Mouse (Mus musculus): ENCODE results near the gene Cxcl9. TPM values are rescaled to one million over a fixed set of nuclear protein-coding genes. Genes with fewer than 3 reads are reported as not detected.

Cxcl9 gene
- polyA plus RNA-seq (2015; fragmentation: Nextera tagmentation; extraction: Ambion mirVana) = not detected in 2 replicates

GRCm38 (mm10) chr5:92327929-92328328 is at the start of gene Cxcl9:
Cxcl9 (minus strand) TSS chr5:92328079.
- 80% methylated on average over 7 of the region's 7 CpGs for WGBS
- peaks cover 5% of the 10 kb centered on the region; the same call in 1 of the 2 replicates for H3K4me1 ChIP-seq
- no peak within 1 kb of the TSS for H3K9ac ChIP-seq
- no peak within 1 kb of the TSS for H3K4me3 ChIP-seq (replicated peaks)
- H3K9me3 ChIP-seq (replicated peaks) = no peaks in the 10 kb centered on the region
- ATAC-seq (replicated peaks; ENCODE audit: low FRiP score) = no peak
- H3K27ac ChIP-seq = no peak within 1 kb of the TSS
- no peak within 1 kb of the TSS for H3K4me2 ChIP-seq
- H3K27me3 ChIP-seq = no peaks in the 10 kb centered on the region
- no peaks in the 10 kb centered on the region for H3K36me3 ChIP-seq

- Histone ChIP-seq H3K27ac (0 out of 2 replicates have a peak overlapping the region, but pooled peaks have one; percentile 14), H3K4me3 (replicated peaks) (no peak overlapping the region), H3K27me3 (no peaks in the 10 kb centered on the region), H3K4me1 (peaks cover 19% of the 10 kb centered on the region), H3K36me3 (no peaks in the 10 kb centered on the region), H3K9me3 (replicated peaks) (no peaks in the 10 kb centered on the region), H3K9ac (no peak overlapping the region), H3K4me2 (0 out of 2 replicates have a peak overlapping the region, but pooled peaks have one; percentile 10)
- WGBS = 32% methylated on average over 13 of the region's 13 CpGs
- ATAC-seq (replicated peaks; ENCODE audit: low FRiP score) = no peak
These were observed 49.0 kb upstream of the Cxcl9 start for GRCm38 (mm10) chr5:92376795-92377405.

GRCm38 (mm10) chr5:92375368-92375767 is 47.5 kb upstream of the Cxcl9 start:
- no peaks in the 10 kb centered on the region for H3K27me3 ChIP-seq
- ATAC-seq (replicated peaks; ENCODE audit: low FRiP score) = no peak
- peak overlapping the region; percentile 15; the same call in 1 of the 2 replicates for H3K4me2 ChIP-seq
- peak overlapping the region; percentile 82 for H3K27ac ChIP-seq
- H3K4me3 ChIP-seq (replicated peaks) = no peak overlapping the region
- H3K9ac ChIP-seq = no peak overlapping the region
- no peaks in the 10 kb centered on the region for H3K36me3 ChIP-seq
- WGBS = 65% methylated on average over 17 of the region's 17 CpGs
- no peaks in the 10 kb centered on the region for H3K9me3 ChIP-seq (replicated peaks)
- peaks cover 24% of the 10 kb centered on the region for H3K4me1 ChIP-seq

- peaks cover 24% of the 10 kb centered on the region for H3K4me1 ChIP-seq
- H3K4me3 ChIP-seq (replicated peaks) = no peak overlapping the region
- ATAC-seq (replicated peaks; ENCODE audit: low FRiP score) = no peak; the same call in 1 of the 2 replicates
- H3K27me3 ChIP-seq = no peaks in the 10 kb centered on the region
- H3K4me2 ChIP-seq = no peak overlapping the region
- no peaks in the 10 kb centered on the region for H3K9me3 ChIP-seq (replicated peaks)
- H3K36me3 ChIP-seq = no peaks in the 10 kb centered on the region
- H3K27ac ChIP-seq = peak overlapping the region; percentile 82
- WGBS = 32% methylated on average over 6 of the region's 6 CpGs
- no peak overlapping the region for H3K9ac ChIP-seq
These were observed 46.9 kb upstream of the Cxcl9 start for GRCm38 (mm10) chr5:92374721-92375142.

GRCm38 (mm10) chr5:92372605-92373004 is 44.7 kb upstream of the Cxcl9 start:
- Histone ChIP-seq H3K9me3 (replicated peaks) (no peaks in the 10 kb centered on the region), H3K4me2 (no peak overlapping the region), H3K4me3 (replicated peaks) (no peak overlapping the region), H3K9ac (no peak overlapping the region), H3K27me3 (no peaks in the 10 kb centered on the region), H3K36me3 (no peaks in the 10 kb centered on the region), H3K27ac (no peak overlapping the region), H3K4me1 (peaks cover 35% of the 10 kb centered on the region)
- WGBS = 49% methylated on average over 2 of the region's 2 CpGs
- ATAC-seq (replicated peaks; ENCODE audit: low FRiP score) = no peak

- 80% methylated on average over 14 of the region's 14 CpGs for WGBS
- no peak for ATAC-seq (replicated peaks; ENCODE audit: low FRiP score)
- no peaks in the 10 kb centered on the region for H3K27me3 ChIP-seq
- H3K27ac ChIP-seq = no peak overlapping the region
- H3K4me3 ChIP-seq (replicated peaks) = no peak overlapping the region
- H3K9me3 ChIP-seq (replicated peaks) = no peaks in the 10 kb centered on the region
- H3K9ac ChIP-seq = no peak overlapping the region
- H3K4me2 ChIP-seq = no peak overlapping the region
- peaks cover 29% of the 10 kb centered on the region for H3K4me1 ChIP-seq
- no peaks in the 10 kb centered on the region for H3K36me3 ChIP-seq
These were observed 43.6 kb upstream of the Cxcl9 start for GRCm38 (mm10) chr5:92371361-92371976.

- H3K27me3 ChIP-seq = no peaks in the 10 kb centered on the region
- H3K27ac ChIP-seq = no peak overlapping the region
- 72% methylated on average over 6 of the region's 6 CpGs for WGBS
- ATAC-seq (replicated peaks; ENCODE audit: low FRiP score) = no peak
- no peak overlapping the region for H3K4me3 ChIP-seq (replicated peaks)
- no peaks in the 10 kb centered on the region for H3K9me3 ChIP-seq (replicated peaks)
- H3K36me3 ChIP-seq = no peaks in the 10 kb centered on the region
- peaks cover 26% of the 10 kb centered on the region for H3K4me1 ChIP-seq
- H3K9ac ChIP-seq = no peak overlapping the region
- H3K4me2 ChIP-seq = no peak overlapping the region
These were observed 43.0 kb upstream of the Cxcl9 start for GRCm38 (mm10) chr5:92370891-92371290.

GRCm38 (mm10) chr5:92370392-92370791 is 42.5 kb upstream of the Cxcl9 start:
- no peaks in the 10 kb centered on the region for H3K9me3 ChIP-seq (replicated peaks)
- no peaks in the 10 kb centered on the region for H3K27me3 ChIP-seq
- H3K4me2 ChIP-seq = no peak overlapping the region
- 71% methylated on average over 6 of the region's 6 CpGs for WGBS
- peaks cover 21% of the 10 kb centered on the region for H3K4me1 ChIP-seq
- no peaks in the 10 kb centered on the region for H3K36me3 ChIP-seq
- ATAC-seq (replicated peaks; ENCODE audit: low FRiP score) = no peak
- no peak overlapping the region for H3K9ac ChIP-seq
- no peak overlapping the region for H3K27ac ChIP-seq
- H3K4me3 ChIP-seq (replicated peaks) = no peak overlapping the region

- H3K9me3 ChIP-seq (replicated peaks) = no peaks in the 10 kb centered on the region
- no peaks in the 10 kb centered on the region for H3K36me3 ChIP-seq
- ATAC-seq (replicated peaks; ENCODE audit: low FRiP score) = peak; percentile 83
- H3K9ac ChIP-seq = no peak overlapping the region
- H3K4me1 ChIP-seq = peaks cover 18% of the 10 kb centered on the region; the same call in 1 of the 2 replicates
- no peak overlapping the region for H3K4me2 ChIP-seq
- H3K27ac ChIP-seq = no peak overlapping the region
- H3K27me3 ChIP-seq = no peaks in the 10 kb centered on the region
- no peak overlapping the region for H3K4me3 ChIP-seq (replicated peaks)
- 59% methylated on average over 13 of the region's 13 CpGs for WGBS
These were observed 41.5 kb upstream of the Cxcl9 start for GRCm38 (mm10) chr5:92369151-92369994.

- peak overlapping the region; percentile 56; the same call in 1 of the 2 replicates for H3K27ac ChIP-seq
- H3K36me3 ChIP-seq = no peaks in the 10 kb centered on the region
- no peaks in the 10 kb centered on the region for H3K9me3 ChIP-seq (replicated peaks)
- no peak overlapping the region for H3K4me2 ChIP-seq
- 0 out of 2 replicates have a peak, but pooled peaks cover 4% of the 10 kb centered on the region for H3K27me3 ChIP-seq
- WGBS = 69% methylated on average over 10 of the region's 10 CpGs
- H3K4me3 ChIP-seq (replicated peaks) = no peak overlapping the region
- no peak for ATAC-seq (replicated peaks; ENCODE audit: low FRiP score)
- peaks cover 18% of the 10 kb centered on the region; the same call in 1 of the 2 replicates for H3K4me1 ChIP-seq
- H3K9ac ChIP-seq = no peak overlapping the region
These were observed 40.5 kb upstream of the Cxcl9 start for GRCm38 (mm10) chr5:92368392-92368791.

- peaks cover 16% of the 10 kb centered on the region; the same call in 1 of the 2 replicates for H3K4me1 ChIP-seq
- H3K9me3 ChIP-seq (replicated peaks) = no peaks in the 10 kb centered on the region
- ATAC-seq (replicated peaks; ENCODE audit: low FRiP score) = no peak
- H3K27me3 ChIP-seq = 0 out of 2 replicates have a peak, but pooled peaks cover 4% of the 10 kb centered on the region
- no peak overlapping the region for H3K4me3 ChIP-seq (replicated peaks)
- 42% methylated on average over 6 of the region's 6 CpGs for WGBS
- H3K27ac ChIP-seq = no peak overlapping the region
- H3K4me2 ChIP-seq = no peak overlapping the region
- H3K9ac ChIP-seq = no peak overlapping the region
- H3K36me3 ChIP-seq = no peaks in the 10 kb centered on the region
These were observed 38.7 kb upstream of the Cxcl9 start for GRCm38 (mm10) chr5:92366565-92366964.
